Mouse (Mus musculus) left cerebral cortex, adult 2 months (tissue): Measurements from ENCODE around the gene Thegl. TPM values are rescaled to one million over a fixed set of nuclear protein-coding genes. Genes with fewer than 3 reads are reported as not detected.
"Not testable (repeated sequence)": the region's sequence is repeated elsewhere in the genome, so short reads cannot be mapped to it uniquely, and the experiment has no call there.

Experiments used
- DNase-seq, 2 experiments: peaks; one replicate each; pipeline ENCODE4 v3.0.0; 2021 to 2022; ENCODE audit warnings: low spot score in 2 of 2, mixed read lengths in 1 of 2; ENCODE audit errors: extremely low spot score in 1 of 2
- H3K27ac ChIP-seq: fragments of 200-600 bp; 2 replicates; pipeline ENCODE4 v1.8.1; 2022
- H3K4me3 ChIP-seq: fragments of 200-600 bp; 2 replicates; pipeline ENCODE4 v1.8.1; 2022
- CTCF ChIP-seq: fragments of 200-600 bp; IDR thresholded peaks from 2 replicates; pipeline ENCODE4 v1.8.1; 2022; ENCODE audit warnings: antibody characterized with exemption, mild to moderate bottlenecking, moderate library complexity
- intact Hi-C: fragments of 180-260 bp; cut with DNase I; formaldehyde crosslinking; loops from one replicate; pipeline ENCODE4 v1.15.1; 2025
- long read RNA-seq, 2 experiments: library from polyadenylated mRNA; stranded (forward); transcript quantifications; one replicate each; pipeline ENCODE4 v2.0.0; 2021; ENCODE audit warnings: borderline mapping rate in 2 of 2
- total RNA-seq, 2 experiments: library from RNA; stranded (reverse); gene quantifications; 2 replicates each; pipeline ENCODE4 v1.2.3; 2021

Gene Thegl
- under 1 TPM; 0.47 to 0.57 TPM for total RNA-seq
- long read RNA-seq, experiment 1, partial matches to known transcripts, result 0 of 2 reads
- long read RNA-seq, experiment 1, other reads (novel, unspliced or antisense), result 2 of 2 reads
- long read RNA-seq, experiment 2, result 0 reads

GRCm38 (mm10) chr5:77015544-77016482 lies at the start of gene Thegl:
TSS of gene Thegl (plus strand) at chr5:77016023.
- TF ChIP-seq CTCF, result no peak
- intact Hi-C loops, result no loop called here
- no peak within 1 kb of the TSS for H3K27ac ChIP-seq
- DNase-seq, result peak; percentile 74 to 78
- peak within 1 kb of the TSS; percentile 64 for H3K4me3 ChIP-seq

GRCm38 (mm10) chr5:76969250-76969649 lies 46.6 kb upstream of the Thegl start:
- intact Hi-C loops, result no loop called here
- no peak for TF ChIP-seq CTCF
- DNase-seq, result no peak
- Histone ChIP-seq H3K27ac (no peak overlapping the region), H3K4me3 (no peak overlapping the region)

GRCm38 (mm10) chr5:76971115-76971514 lies 44.7 kb upstream of the Thegl start:
- DNase-seq, H3K4me3 ChIP-seq, H3K27ac ChIP-seq, intact Hi-C loops: not testable (repeated sequence)

GRCm38 (mm10) chr5:76973488-76973887 lies 42.3 kb upstream of the Thegl start:
- peak overlapping the region; percentile 97 for H3K4me3 ChIP-seq
- TF ChIP-seq CTCF, result no peak
- DNase-seq, result no peak
- intact Hi-C loops, result no loop called here
- H3K27ac ChIP-seq, result no peak overlapping the region

- no peak for DNase-seq
- H3K27ac ChIP-seq, result peak overlapping the region; percentile 97
- intact Hi-C loops, result loop anchor here (2.0 kb wide), 1 partner anchor 69 kb away; the partner anchor contains the start of gene Aasdh
Observed at GRCm38 (mm10) chr5:76974207-76974553, 41.6 kb upstream of the Thegl start.

GRCm38 (mm10) chr5:76974554-76975285 lies 41.1 kb upstream of the Thegl start, which contains the start of gene Srp72:
TSS of gene Srp72 (plus strand) at chr5:76974683.
- Histone ChIP-seq H3K4me3 (peak within 1 kb of the TSS; percentile 97), H3K27ac (peak within 1 kb of the TSS; percentile 97)
- DNase-seq, result peak; percentile 81 to 83
- no peak for TF ChIP-seq CTCF
- intact Hi-C loops, result loop anchor here (2.0 kb wide), 1 partner anchor 70 kb away; the partner anchor contains the start of gene Aasdh

More at GRCm38 (mm10) chr5:76974207-76974553, 41.6 kb upstream of the Thegl start:
- TF ChIP-seq CTCF, result no peak
- H3K4me3 ChIP-seq, result peak overlapping the region; percentile 97

GRCm38 (mm10) chr5:76975736-76976135 lies 40.1 kb upstream of the Thegl start:
- no peak overlapping the region for H3K27ac ChIP-seq
- intact Hi-C loops, result loop anchor here (2.0 kb wide), 1 partner anchor 71 kb away; the partner anchor contains the start of gene Aasdh
- peak overlapping the region; percentile 97 for H3K4me3 ChIP-seq
- no peak for DNase-seq
- no peak for TF ChIP-seq CTCF

- DNase-seq, result no peak
- intact Hi-C loops, result no loop called here
- Histone ChIP-seq H3K27ac (no peak overlapping the region), H3K4me3 (no peak overlapping the region)
- no peak for TF ChIP-seq CTCF
Observed at GRCm38 (mm10) chr5:76984015-76984414, 31.8 kb upstream of the Thegl start.

- intact Hi-C loops, result loop anchor here (5.0 kb wide), 1 partner anchor 302 kb away; no protein-coding TSS in a partner anchor
- no peak for DNase-seq
- Histone ChIP-seq H3K4me3 (no peak overlapping the region), H3K27ac (no peak overlapping the region)
- no peak for TF ChIP-seq CTCF
Observed at GRCm38 (mm10) chr5:76990789-76991188, 25.0 kb upstream of the Thegl start.

GRCm38 (mm10) chr5:76993174-76993814 lies 22.5 kb upstream of the Thegl start:
- TF ChIP-seq CTCF, result no peak
- intact Hi-C loops, result loop anchor here (5.0 kb wide), 1 partner anchor 299 kb away; no protein-coding TSS in a partner anchor
- DNase-seq, result no peak
- H3K4me3 ChIP-seq, result no peak overlapping the region
- H3K27ac ChIP-seq, result no peak overlapping the region

GRCm38 (mm10) chr5:76998416-76998815 lies 17.4 kb upstream of the Thegl start:
- Histone ChIP-seq H3K27ac (no peak overlapping the region), H3K4me3 (no peak overlapping the region)
- intact Hi-C loops, result loop anchor here (1.0 to 2.0 kb wide), 3 partner anchors 62 to 219 kb away; no protein-coding TSS in a partner anchor
- no peak for DNase-seq
- TF ChIP-seq CTCF, result peak; percentile 64
